Mouse (Mus musculus): ENCODE data around the gene 3110040M04Rik.
"Not testable (repeated sequence)": the region's sequence is repeated elsewhere in the genome, so short reads cannot be mapped to it uniquely, and the experiment has no call there.

3110040M04Rik gene

GRCm38 (mm10) chr1:151192739-151193138 lies 11.2 kb upstream of the 3110040M04Rik start:
- not testable (repeated sequence) for DNase-seq

- DNase-seq, result not testable (repeated sequence)
Observed at GRCm38 (mm10) chr1:151195986-151196385, 7.9 kb upstream of the 3110040M04Rik start.

GRCm38 (mm10) chr1:151196690-151197089 lies 7.2 kb upstream of the 3110040M04Rik start:
- not testable (repeated sequence) for DNase-seq

DNA sequence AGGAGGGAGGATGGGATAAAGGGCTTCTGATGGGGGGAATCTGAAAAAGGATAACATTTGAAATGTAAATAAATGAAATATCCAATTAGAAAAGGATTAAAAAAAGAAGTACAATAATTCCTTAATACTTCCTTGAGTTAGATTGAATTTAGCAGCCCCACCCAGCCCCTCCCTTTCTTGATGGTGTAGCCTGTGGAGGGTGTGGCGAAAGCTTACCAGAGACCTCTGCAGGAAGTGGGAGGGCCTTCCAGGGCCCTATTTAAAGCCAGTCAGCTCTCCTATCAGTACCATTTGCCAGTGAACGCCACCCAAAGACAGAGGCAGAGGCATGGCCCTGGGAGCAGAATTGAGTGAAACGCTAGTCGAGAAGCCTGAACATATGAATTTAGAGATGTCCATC lies 5.8 kb upstream of the 3110040M04Rik start, which contains the start of gene Gm47995:
Gene Gm47995 (plus strand): TSS at position 329 of the 400 bp plus-strand sequence.
- not testable (repeated sequence) for DNase-seq

GRCm38 (mm10) chr1:151200620-151201019 lies 3.3 kb upstream of the 3110040M04Rik start:
- not testable (repeated sequence) for DNase-seq

DNA sequence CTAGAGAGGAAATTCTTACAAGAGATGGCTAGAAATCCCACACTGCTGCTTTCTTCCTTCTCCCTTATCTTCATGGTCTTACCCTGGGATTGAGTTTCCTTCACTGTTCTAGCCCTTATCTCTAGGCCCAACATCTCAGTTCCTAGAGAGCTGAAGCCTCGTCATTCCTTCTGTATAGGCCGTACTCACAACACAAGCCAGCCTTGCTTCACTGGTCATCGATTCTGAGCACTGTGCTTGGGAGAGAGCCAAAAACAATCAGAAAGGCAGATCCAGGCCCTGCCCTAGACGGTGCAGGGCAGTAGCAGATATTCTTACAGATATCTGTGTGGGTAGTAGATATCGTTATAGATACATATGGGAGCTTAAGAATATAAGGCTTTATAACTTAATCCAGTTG lies 1.1 kb upstream of the 3110040M04Rik start:
- DNase-seq, result not testable (repeated sequence)

DNA sequence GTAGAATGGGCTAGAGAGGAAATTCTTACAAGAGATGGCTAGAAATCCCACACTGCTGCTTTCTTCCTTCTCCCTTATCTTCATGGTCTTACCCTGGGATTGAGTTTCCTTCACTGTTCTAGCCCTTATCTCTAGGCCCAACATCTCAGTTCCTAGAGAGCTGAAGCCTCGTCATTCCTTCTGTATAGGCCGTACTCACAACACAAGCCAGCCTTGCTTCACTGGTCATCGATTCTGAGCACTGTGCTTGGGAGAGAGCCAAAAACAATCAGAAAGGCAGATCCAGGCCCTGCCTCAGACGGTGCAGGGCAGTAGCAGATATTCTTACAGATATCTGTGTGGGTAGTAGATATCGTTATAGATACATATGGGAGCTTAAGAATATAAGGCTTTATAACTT lies 4.6 kb downstream of the 3110040M04Rik start:
- not testable (repeated sequence) for DNase-seq

- not testable (repeated sequence) for DNase-seq
Observed at GRCm38 (mm10) chr1:151208944-151209343, 5.0 kb downstream of the 3110040M04Rik start.

GRCm38 (mm10) chr1:151209824-151210355 lies 6.0 kb downstream of the 3110040M04Rik start, which contains the start of gene Gm47996:
TSS of gene Gm47996 (plus strand) at chr1:151210131.
- DNase-seq, result not testable (repeated sequence)

- DNase-seq, result not testable (repeated sequence)
Observed at GRCm38 (mm10) chr1:151211666-151212065, 7.7 kb downstream of the 3110040M04Rik start.

- no peak for DNase-seq
Observed at GRCm38 (mm10) chr1:151214862-151215261, 10.9 kb downstream of the 3110040M04Rik start.

- DNase-seq, result no peak
Observed at GRCm38 (mm10) chr1:151215985-151216384, 12.1 kb downstream of the 3110040M04Rik start.

DNA sequence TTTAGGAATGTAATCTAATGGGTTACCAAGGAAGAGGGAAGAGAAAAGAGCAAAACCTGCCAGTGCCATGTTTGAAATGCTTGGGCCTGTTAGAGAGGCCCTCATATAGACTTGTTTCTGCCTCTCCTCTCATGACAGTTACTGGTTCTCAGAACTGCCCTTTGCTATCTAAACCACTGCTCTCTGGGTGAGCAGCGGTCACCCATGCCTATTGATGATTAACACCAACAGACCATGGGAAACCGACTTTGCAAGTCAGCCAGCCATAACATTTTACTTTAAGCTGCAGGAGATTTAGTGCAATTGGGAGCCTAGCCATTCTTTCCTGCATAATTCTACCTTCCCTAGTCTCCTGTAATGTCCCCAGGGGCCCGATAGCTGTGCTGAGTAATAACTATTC lies 12.5 kb downstream of the 3110040M04Rik start:
- DNase-seq, result no peak

- DNase-seq, result no peak
Observed at GRCm38 (mm10) chr1:151219045-151219444, 15.1 kb downstream of the 3110040M04Rik start.

DNA sequence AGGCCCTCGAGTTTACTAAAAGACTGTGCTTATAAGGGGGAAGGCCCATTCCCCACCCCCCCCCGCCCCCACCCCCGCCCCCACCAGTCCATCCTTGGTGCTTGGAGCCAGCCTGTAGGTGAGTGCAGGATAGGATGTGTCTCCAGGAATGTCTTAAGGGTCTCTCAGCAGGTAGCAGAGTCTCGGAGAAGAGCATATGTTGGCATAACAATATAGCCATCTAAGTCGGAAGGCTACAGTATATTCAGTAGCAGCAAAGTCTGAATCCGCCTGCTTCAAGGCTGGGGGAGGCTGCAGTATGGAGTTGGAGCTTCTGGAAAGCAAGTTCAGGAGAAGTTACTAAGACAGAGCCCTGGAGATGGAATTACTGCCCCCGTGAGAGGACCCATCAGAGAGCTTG lies 16.2 kb downstream of the 3110040M04Rik start:
- DNase-seq, result no peak

GRCm38 (mm10) chr1:151222561-151223267 lies 18.8 kb downstream of the 3110040M04Rik start:
- DNase-seq, result no peak

DNA sequence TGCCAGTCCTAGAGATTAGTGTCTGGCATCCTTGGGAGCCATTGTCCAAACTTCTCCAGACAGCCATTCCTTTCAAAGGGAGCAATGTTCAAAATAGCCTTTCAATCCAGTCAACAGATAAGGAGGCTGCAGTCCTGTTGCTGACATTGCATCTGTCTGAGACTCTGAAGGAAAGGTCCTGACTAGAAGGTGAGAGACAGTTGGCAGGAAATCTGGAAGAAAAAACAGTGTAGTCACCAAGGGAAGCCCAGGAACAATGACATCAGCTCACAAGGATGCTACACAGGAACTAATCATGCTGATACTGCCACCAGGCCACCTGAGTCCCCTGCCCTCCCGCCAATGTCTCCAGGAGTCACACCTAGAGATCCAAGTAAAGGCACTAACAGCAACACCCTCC lies 19.5 kb downstream of the 3110040M04Rik start:
- DNase-seq, result no peak

- no peak for DNase-seq
Observed at GRCm38 (mm10) chr1:151224536-151224935, 20.6 kb downstream of the 3110040M04Rik start.

GRCm38 (mm10) chr1:151227506-151227905 lies 23.6 kb downstream of the 3110040M04Rik start:
- DNase-seq, result no peak

- no peak for DNase-seq
Observed at GRCm38 (mm10) chr1:151228320-151228989, 24.5 kb downstream of the 3110040M04Rik start.

DNA sequence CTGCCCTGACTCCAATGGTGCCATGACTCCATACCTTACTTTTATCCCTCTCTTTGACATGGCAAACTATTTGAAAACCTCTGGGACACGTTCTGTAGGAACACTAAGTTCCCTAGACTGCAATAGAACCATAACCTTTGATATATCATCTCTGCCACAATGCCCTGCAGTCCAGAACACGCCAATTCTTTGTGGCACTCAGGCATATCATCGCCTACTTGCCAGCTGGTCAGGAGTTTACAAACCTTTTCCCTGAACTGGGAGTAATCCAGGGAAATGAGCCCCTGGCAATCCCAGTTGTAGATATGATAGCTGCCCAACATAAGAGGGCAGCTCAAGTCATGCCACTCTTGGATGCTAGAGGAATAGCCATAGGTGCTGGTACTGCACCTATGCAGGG lies 28.4 kb downstream of the 3110040M04Rik start:
- no peak for DNase-seq

DNA sequence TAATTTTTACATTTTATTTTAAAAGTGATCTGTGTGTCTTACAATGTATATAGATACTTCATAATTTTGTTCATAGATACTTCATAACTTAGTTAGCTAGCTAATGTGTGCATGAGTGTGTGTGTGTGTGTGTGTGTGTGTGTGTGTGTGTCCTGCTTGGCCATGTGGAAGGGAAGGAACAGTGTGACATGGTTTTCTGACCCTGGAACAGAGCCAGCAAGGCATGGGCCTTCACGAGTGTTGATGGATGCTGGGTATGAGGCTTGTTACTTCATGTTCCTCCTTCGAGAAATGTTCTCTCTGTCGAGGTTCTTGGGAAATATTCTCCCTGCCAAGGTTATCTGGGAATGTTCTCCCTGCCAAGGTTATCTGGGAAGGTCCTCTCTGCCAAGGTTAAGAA lies 29.8 kb downstream of the 3110040M04Rik start:
- no peak for DNase-seq

GRCm38 (mm10) chr1:151235574-151235973 lies 31.7 kb downstream of the 3110040M04Rik start:
- DNase-seq, result no peak

Measured in lung, postnatal 14 days (tissue).